Mouse (Mus musculus): ENCODE measurements around the gene Hif3a. TPM values are rescaled to one million over a fixed set of nuclear protein-coding genes. Genes with fewer than 3 reads are reported as not detected.

Gene Hif3a
- polyA plus RNA-seq, 1 experiment from 2014 or later: 4.9 TPM

GRCm38 (mm10) chr7:17058816-17059462 lies 3.3 kb downstream of the Hif3a start:
- peak; percentile 66 for DNase-seq (ENCODE audit: low spot score)
- peaks cover 14% of the 10 kb centered on the region for H3K27me3 ChIP-seq (ENCODE audit: control insufficient read depth, insufficient read depth, low read length)
- no peaks in the 10 kb centered on the region for H3K9me3 ChIP-seq (ENCODE audit: control insufficient read depth, low read length)
- no peak overlapping the region for H3K9ac ChIP-seq
- peaks cover 20% of the 10 kb centered on the region for H3K4me1 ChIP-seq (replicated peaks; ENCODE audit: control insufficient read depth, insufficient read depth, low read length)
- H3K4me2 ChIP-seq (replicated peaks): no peak overlapping the region
- peak overlapping the region; percentile 8 for H3K27ac ChIP-seq
- no peaks in the 10 kb centered on the region for H3K36me3 ChIP-seq (replicated peaks; ENCODE audit: control insufficient read depth, insufficient read depth)
- 38% methylated on average over 8 of the region's 8 CpGs for WGBS
- H3K4me3 ChIP-seq (replicated peaks; ENCODE audit: low read length): no peak overlapping the region
- ATAC-seq (ENCODE audit: low FRiP score): no peak

- peak; percentile 44 for ATAC-seq (ENCODE audit: low FRiP score)
- Histone ChIP-seq H3K4me1 (replicated peaks; ENCODE audit: control insufficient read depth, insufficient read depth, low read length) (peaks cover 20% of the 10 kb centered on the region), H3K4me3 (replicated peaks; ENCODE audit: low read length) (no peak overlapping the region), H3K9ac (no peak overlapping the region), H3K27me3 (ENCODE audit: control insufficient read depth, insufficient read depth, low read length) (peaks cover 12% of the 10 kb centered on the region), H3K4me2 (replicated peaks) (peak overlapping the region; percentile 9; the same call in 1 of the 2 replicates), H3K9me3 (ENCODE audit: control insufficient read depth, low read length) (no peaks in the 10 kb centered on the region), H3K36me3 (replicated peaks; ENCODE audit: control insufficient read depth, insufficient read depth) (no peaks in the 10 kb centered on the region), H3K27ac (peak overlapping the region; percentile 8)
- 7% methylated on average over 16 of the region's 16 CpGs for WGBS
- no peak for DNase-seq (ENCODE audit: low spot score)
Measured at GRCm38 (mm10) chr7:17058071-17058689, 4.0 kb downstream of the Hif3a start.

- DNase-seq (ENCODE audit: low spot score) (no peak), ATAC-seq (ENCODE audit: low FRiP score) (peak; percentile 22; the same call in 1 of the 2 replicates)
- no peaks in the 10 kb centered on the region for H3K36me3 ChIP-seq (replicated peaks; ENCODE audit: control insufficient read depth, insufficient read depth)
- peaks cover 20% of the 10 kb centered on the region for H3K4me1 ChIP-seq (replicated peaks; ENCODE audit: control insufficient read depth, insufficient read depth, low read length)
- no peaks in the 10 kb centered on the region for H3K9me3 ChIP-seq (ENCODE audit: control insufficient read depth, low read length)
- peak overlapping the region; percentile 38 for H3K4me3 ChIP-seq (replicated peaks; ENCODE audit: low read length)
- H3K27ac ChIP-seq: peak overlapping the region; percentile 49
- peak overlapping the region; percentile 63 for H3K4me2 ChIP-seq (replicated peaks)
- 34% methylated on average over 14 of the region's 14 CpGs for WGBS
- H3K9ac ChIP-seq: peak overlapping the region; percentile 65
- H3K27me3 ChIP-seq (ENCODE audit: control insufficient read depth, insufficient read depth, low read length): 0 out of 2 replicates have a peak, but pooled peaks cover 3% of the 10 kb centered on the region
Measured at GRCm38 (mm10) chr7:17056601-17057523, 5.4 kb downstream of the Hif3a start.

- no peaks in the 10 kb centered on the region for H3K36me3 ChIP-seq (replicated peaks; ENCODE audit: control insufficient read depth, insufficient read depth)
- peak overlapping the region; percentile 65 for H3K9ac ChIP-seq
- H3K9me3 ChIP-seq (ENCODE audit: control insufficient read depth, low read length): no peaks in the 10 kb centered on the region
- ATAC-seq (ENCODE audit: low FRiP score) (peak; percentile 84), DNase-seq (ENCODE audit: low spot score) (peak; percentile 71)
- peak overlapping the region; percentile 49 for H3K27ac ChIP-seq
- no peaks in the 10 kb centered on the region for H3K27me3 ChIP-seq (ENCODE audit: control insufficient read depth, insufficient read depth, low read length)
- peaks cover 20% of the 10 kb centered on the region for H3K4me1 ChIP-seq (replicated peaks; ENCODE audit: control insufficient read depth, insufficient read depth, low read length)
- H3K4me2 ChIP-seq (replicated peaks): peak overlapping the region; percentile 63
- H3K4me3 ChIP-seq (replicated peaks; ENCODE audit: low read length): peak overlapping the region; percentile 38
- WGBS: under 1% methylated on average over 42 of the region's 42 CpGs
Measured at GRCm38 (mm10) chr7:17056081-17056581, 6.1 kb downstream of the Hif3a start.

- no peak overlapping the region for H3K27ac ChIP-seq
- H3K9ac ChIP-seq: peak overlapping the region; percentile 65; the same call in 1 of the 2 replicates
- H3K4me3 ChIP-seq (replicated peaks; ENCODE audit: low read length): peak overlapping the region; percentile 38; the same call in 1 of the 2 replicates
- peaks cover 18% of the 10 kb centered on the region for H3K4me1 ChIP-seq (replicated peaks; ENCODE audit: control insufficient read depth, insufficient read depth, low read length)
- ATAC-seq (ENCODE audit: low FRiP score) (no peak), DNase-seq (ENCODE audit: low spot score) (no peak)
- WGBS: 91% methylated on average over 4 of the region's 4 CpGs
- H3K27me3 ChIP-seq (ENCODE audit: control insufficient read depth, insufficient read depth, low read length): no peaks in the 10 kb centered on the region
- peak overlapping the region; percentile 63 for H3K4me2 ChIP-seq (replicated peaks)
- no peaks in the 10 kb centered on the region for H3K36me3 ChIP-seq (replicated peaks; ENCODE audit: control insufficient read depth, insufficient read depth)
- H3K9me3 ChIP-seq (ENCODE audit: control insufficient read depth, low read length): no peaks in the 10 kb centered on the region
Measured at GRCm38 (mm10) chr7:17055287-17055946, 6.8 kb downstream of the Hif3a start.

- ATAC-seq (ENCODE audit: low FRiP score): no peak
- 92% methylated on average over 16 of the region's 16 CpGs for WGBS
- Histone ChIP-seq H3K9ac (no peak overlapping the region), H3K4me2 (replicated peaks) (no peak overlapping the region), H3K9me3 (ENCODE audit: control insufficient read depth, low read length) (no peaks in the 10 kb centered on the region), H3K27ac (no peak overlapping the region), H3K4me1 (replicated peaks; ENCODE audit: control insufficient read depth, insufficient read depth, low read length) (peaks cover 10% of the 10 kb centered on the region; the same call in 1 of the 2 replicates), H3K27me3 (ENCODE audit: control insufficient read depth, insufficient read depth, low read length) (no peaks in the 10 kb centered on the region), H3K36me3 (replicated peaks; ENCODE audit: control insufficient read depth, insufficient read depth) (no peaks in the 10 kb centered on the region), H3K4me3 (replicated peaks; ENCODE audit: low read length) (no peak overlapping the region)
- no peak for DNase-seq (ENCODE audit: low spot score)
Measured at GRCm38 (mm10) chr7:17054325-17054989, 7.8 kb downstream of the Hif3a start.

- WGBS: 9% methylated on average over 17 of the region's 17 CpGs
- ATAC-seq (ENCODE audit: low FRiP score) (no peak), DNase-seq (ENCODE audit: low spot score) (peak; percentile 57)
- H3K27me3 ChIP-seq (ENCODE audit: control insufficient read depth, insufficient read depth, low read length): no peaks in the 10 kb centered on the region
- H3K4me2 ChIP-seq (replicated peaks): no peak overlapping the region
- H3K27ac ChIP-seq: no peak overlapping the region
- H3K9ac ChIP-seq: no peak overlapping the region
- no peaks in the 10 kb centered on the region for H3K9me3 ChIP-seq (ENCODE audit: control insufficient read depth, low read length)
- no peak overlapping the region for H3K4me3 ChIP-seq (replicated peaks; ENCODE audit: low read length)
- no peaks in the 10 kb centered on the region for H3K4me1 ChIP-seq (replicated peaks; ENCODE audit: control insufficient read depth, insufficient read depth, low read length)
- H3K36me3 ChIP-seq (replicated peaks; ENCODE audit: control insufficient read depth, insufficient read depth): no peaks in the 10 kb centered on the region
Measured at GRCm38 (mm10) chr7:17050933-17051594, 11.2 kb downstream of the Hif3a start.

- WGBS: 66% methylated on average over 11 of the region's 11 CpGs
- Histone ChIP-seq H3K4me3 (replicated peaks; ENCODE audit: low read length) (no peak overlapping the region), H3K4me1 (replicated peaks; ENCODE audit: control insufficient read depth, insufficient read depth, low read length) (no peaks in the 10 kb centered on the region), H3K9me3 (ENCODE audit: control insufficient read depth, low read length) (no peaks in the 10 kb centered on the region), H3K27ac (no peak overlapping the region), H3K9ac (no peak overlapping the region), H3K27me3 (ENCODE audit: control insufficient read depth, insufficient read depth, low read length) (no peaks in the 10 kb centered on the region), H3K36me3 (replicated peaks; ENCODE audit: control insufficient read depth, insufficient read depth) (no peaks in the 10 kb centered on the region), H3K4me2 (replicated peaks) (no peak overlapping the region)
- DNase-seq (ENCODE audit: low spot score): no peak
- ATAC-seq (ENCODE audit: low FRiP score): no peak; the same call in 1 of the 2 replicates
Measured at GRCm38 (mm10) chr7:17050491-17050890, 11.7 kb downstream of the Hif3a start.

Data from hindbrain, embryonic 14.5 days (tissue).